Mouse (Mus musculus) inflammation-experienced regulatory T-cells, adult 16 weeks (primary cell): ENCODE results near the gene P4hb. TPM values are rescaled to one million over a fixed set of nuclear protein-coding genes. Genes with fewer than 3 reads are reported as not detected.

ENCODE experiments used
- polyA plus RNA-seq: library from polyadenylated mRNA; unstranded; fragments of 100-300 nt; shearing (Covaris generic); gene quantifications from one replicate; pipeline ENCODE4 v1.2.1, GENCODE M21; 2017

Gene P4hb
- polyA plus RNA-seq = 279 TPM

GRCm38 (mm10) chr11:120572752-120573584 is at the start of gene P4hb:
TSS of gene P4hb (minus strand) at chr11:120573253.

GRCm38 (mm10) chr11:120617519-120618112 is 44.6 kb upstream of the P4hb start, which contains the start of gene Pcyt2:
TSS of gene Pcyt2 (minus strand) at chr11:120617936.

GRCm38 (mm10) chr11:120608241-120609034 is 35.4 kb upstream of the P4hb start, which contains the start of gene Npb:
TSS of gene Npb (plus strand) at chr11:120608477.

GRCm38 (mm10) chr11:120598283-120598989 is 25.4 kb upstream of the P4hb start, which contains the start of the genes Alyref and Anapc11:
TSS of gene Alyref (minus strand) at chr11:120598365.
TSS of gene Anapc11 (plus strand) at chr11:120598421.

GRCm38 (mm10) chr11:120581490-120582267 is 8.6 kb upstream of the P4hb start, which contains the start of gene Arhgdia:
TSS of gene Arhgdia (minus strand) at chr11:120581624.

GRCm38 (mm10) chr11:120550810-120551440 is 22.1 kb downstream of the P4hb start, which contains the start of gene Ppp1r27:
TSS of gene Ppp1r27 (minus strand) at chr11:120551132.

GRCm38 (mm10) chr11:120549168-120549945 is 23.7 kb downstream of the P4hb start, which contains the start of gene Mcrip1:
TSS of gene Mcrip1 (minus strand) at chr11:120549727.

GRCm38 (mm10) chr11:120530085-120530964 is 42.7 kb downstream of the P4hb start, which contains the start of gene Gcgr:
TSS of gene Gcgr (plus strand) at chr11:120530699.

Other genes starting within 250 kb of the P4hb start
- 2,711 TPM for gene Actg1, start 224.7 kb downstream of the P4hb start, polyA plus RNA-seq
- not detected for gene Fscn2, start 211.7 kb downstream of the P4hb start, polyA plus RNA-seq
- gene Faap100, start 194.5 kb downstream of the P4hb start, polyA plus RNA-seq = 32.1 TPM
- 13.7 TPM for gene Nploc4, start 135.5 kb downstream of the P4hb start, polyA plus RNA-seq
- gene Tspan10, start 130.6 kb downstream of the P4hb start, polyA plus RNA-seq = not detected
- 0.68 TPM for gene Pde6g, start 119.8 kb downstream of the P4hb start, polyA plus RNA-seq
- gene Oxld1, start 115.2 kb downstream of the P4hb start, polyA plus RNA-seq = 11.5 TPM
- 55.1 TPM for gene Ccdc137, start 115.1 kb downstream of the P4hb start, polyA plus RNA-seq
- 47.8 TPM for gene Arl16, start 105.6 kb downstream of the P4hb start, polyA plus RNA-seq
- gene Mrpl12, start 88.6 kb downstream of the P4hb start, polyA plus RNA-seq = 76.5 TPM
- gene Slc25a10, start 81.4 kb downstream of the P4hb start, polyA plus RNA-seq = 15.4 TPM
- not detected for gene Gcgr, start 42.6 kb downstream of the P4hb start, polyA plus RNA-seq
- gene Mcrip1, start 23.5 kb downstream of the P4hb start, polyA plus RNA-seq = 124 TPM
- gene Ppp1r27, start 22.1 kb downstream of the P4hb start, polyA plus RNA-seq = not detected
- gene Arhgdia, start 8.4 kb upstream of the P4hb start, polyA plus RNA-seq = 896 TPM
- 6.6 TPM for gene Alyref, start 25.1 kb upstream of the P4hb start, polyA plus RNA-seq
- gene Anapc11, start 25.2 kb upstream of the P4hb start, polyA plus RNA-seq = 129 TPM
- 1.3 TPM for gene Npb, start 35.2 kb upstream of the P4hb start, polyA plus RNA-seq
- 170 TPM for gene Pcyt2, start 44.7 kb upstream of the P4hb start, polyA plus RNA-seq
- 233 TPM for gene Sirt7, start 52.0 kb upstream of the P4hb start, polyA plus RNA-seq
- gene Mafg, start 60.3 kb upstream of the P4hb start, polyA plus RNA-seq = 12.0 TPM
- 1.00 TPM for gene Pycr1, start 70.5 kb upstream of the P4hb start, polyA plus RNA-seq
- not detected for gene Myadml2, start 74.9 kb upstream of the P4hb start, polyA plus RNA-seq
- not detected for gene Notum, start 87.9 kb upstream of the P4hb start, polyA plus RNA-seq
- gene Aspscr1, start 99.7 kb upstream of the P4hb start, polyA plus RNA-seq = 141 TPM
- 128 TPM for gene Cenpx, start 140.5 kb upstream of the P4hb start, polyA plus RNA-seq
- 84.9 TPM for gene Lrrc45, start 140.7 kb upstream of the P4hb start, polyA plus RNA-seq
- gene Rac3, start 148.2 kb upstream of the P4hb start, polyA plus RNA-seq = 0.27 TPM
- 26.0 TPM for gene Dcxr, start 154.0 kb upstream of the P4hb start, polyA plus RNA-seq
- not detected for gene Cbr2, start 158.9 kb upstream of the P4hb start, polyA plus RNA-seq
- 34.4 TPM for gene Hmga1b, start 189.5 kb upstream of the P4hb start, polyA plus RNA-seq
- 3.2 TPM for gene Rfng, start 211.0 kb upstream of the P4hb start, polyA plus RNA-seq
- gene Gps1, start 211.0 kb upstream of the P4hb start, polyA plus RNA-seq = 168 TPM
- 80.7 TPM for gene Dus1l, start 223.2 kb upstream of the P4hb start, polyA plus RNA-seq